Comparison of ENCODE assay signal across 9 mouse cellular contexts in the genomic region with DNA sequence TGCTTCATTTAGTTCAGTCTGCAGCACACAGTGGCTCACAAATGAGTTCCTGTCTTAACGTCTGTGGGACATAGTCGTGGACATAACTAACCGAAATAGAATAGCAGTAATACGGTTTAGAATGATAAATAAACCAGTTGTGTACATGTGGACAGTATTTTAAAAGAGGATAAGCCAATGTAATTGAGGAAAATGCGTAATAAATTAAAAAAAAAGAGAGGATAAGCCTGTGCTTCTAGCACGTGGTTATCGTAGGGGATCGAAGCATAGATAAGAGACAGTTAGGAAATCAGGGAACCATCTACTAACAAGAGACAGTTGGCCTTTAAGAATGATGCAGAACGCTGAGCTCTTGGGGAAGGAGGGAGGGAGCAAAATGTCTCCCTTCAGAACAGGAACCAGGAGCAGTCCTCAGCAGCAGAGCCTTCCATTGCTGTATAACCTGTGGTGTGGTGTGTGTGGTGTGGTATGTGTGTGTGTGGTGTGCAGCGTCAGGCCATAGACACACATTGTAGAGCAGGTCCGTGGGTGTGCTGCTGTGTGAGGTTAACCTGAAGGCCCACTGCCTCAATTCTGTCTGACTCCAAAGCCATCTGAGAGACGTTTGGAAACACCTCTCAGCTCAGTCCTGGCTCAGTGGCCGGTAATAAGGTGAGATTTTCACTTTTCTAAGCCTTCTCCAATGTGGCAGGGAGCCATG. TPM values are rescaled to one million over a fixed set of nuclear protein-coding genes. Genes with fewer than 3 reads are reported as not detected.
DNase-seq lines count a peak whose midpoint lies in the region; ATAC-seq and TF ChIP-seq lines count a peak whose summit lies in the region.
"Had no signal": no experiment of that assay in that cellular context is flagged by ENCODE, and none has a peak within 500 bp of the region (broad histone marks: within the 10 kb centered on the region; RNA-seq: fewer than 3 reads in every experiment).

No protein-coding gene starts in this region.

- no peak for TF ChIP-seq CTCF in kidney, adult 2 months (conservative IDR thresholded peaks at IDR 0.05; ENCODE audit: insufficient read depth, insufficient read length, low read depth, low read length)

- no peak overlapping the region for H3K4me3 ChIP-seq in kidney, adult 2 months (ENCODE audit: insufficient read depth, low read depth, low read length)
- H3K4me3 ChIP-seq in embryonic facial prominence, embryonic 10.5 days: no peak overlapping the region
- H3K4me3 ChIP-seq in intestine, embryonic 15.5 days (replicated peaks): no peak overlapping the region
- H3K4me3 ChIP-seq: erythroblast, embryonic 14.5 days had no signal

- no peaks in the 10 kb centered on the region for H3K27me3 ChIP-seq in kidney, adult 2 months (replicated peaks; ENCODE audit: control insufficient read depth, insufficient read depth, low read length)
- no peaks in the 10 kb centered on the region for H3K27me3 ChIP-seq in embryonic facial prominence, embryonic 10.5 days (replicated peaks; ENCODE audit: low read depth, poor library complexity, severe bottlenecking)
- no peaks in the 10 kb centered on the region for H3K27me3 ChIP-seq in intestine, embryonic 15.5 days (replicated peaks)

- peak overlapping the region; percentile 17 for H3K27ac ChIP-seq in kidney, adult 2 months (ENCODE audit: insufficient read depth, low read depth, low read length)
- peak overlapping the region; percentile 86 for H3K27ac ChIP-seq in embryonic facial prominence, embryonic 10.5 days (replicated peaks)
- peak overlapping the region; percentile 72 for H3K27ac ChIP-seq in intestine, embryonic 15.5 days

- ATAC-seq in intestine, embryonic 15.5 days: no peak

- H3K9ac ChIP-seq in intestine, embryonic 15.5 days: no peak overlapping the region

- peaks cover 13% of the 10 kb centered on the region for H3K4me1 ChIP-seq in kidney, adult 2 months (ENCODE audit: control insufficient read depth, insufficient read depth, low read length)
- H3K4me1 ChIP-seq in embryonic facial prominence, embryonic 10.5 days: peaks cover 74% of the 10 kb centered on the region
- peaks cover 45% of the 10 kb centered on the region for H3K4me1 ChIP-seq in intestine, embryonic 15.5 days (replicated peaks)

- 59% methylated on average over 13 of the region's 13 CpGs for WGBS in kidney, adult 2 months
- 63% methylated on average over 13 of the region's 13 CpGs for WGBS in embryonic facial prominence, embryonic 10.5 days
- WGBS in intestine, embryonic 15.5 days: 56% methylated on average over 13 of the region's 13 CpGs

- no peaks in the 10 kb centered on the region for H3K36me3 ChIP-seq in kidney, adult 2 months (ENCODE audit: control insufficient read depth, insufficient read depth, low read length)
- H3K36me3 ChIP-seq in embryonic facial prominence, embryonic 10.5 days (replicated peaks): peaks cover 4% of the 10 kb centered on the region; the same call in 1 of the 2 replicates
- no peaks in the 10 kb centered on the region for H3K36me3 ChIP-seq in intestine, embryonic 15.5 days

- no peaks in the 10 kb centered on the region for H3K9me3 ChIP-seq in embryonic facial prominence, embryonic 10.5 days
- H3K9me3 ChIP-seq in intestine, embryonic 15.5 days: no peaks in the 10 kb centered on the region

- peak overlapping the region; percentile 6; the same call in 1 of the 2 replicates for H3K4me2 ChIP-seq in intestine, embryonic 15.5 days (replicated peaks)

- no peak for DNase-seq in kidney, adult 2 months
- no peak for DNase-seq in kidney, postnatal 25 days
- DNase-seq in embryonic facial prominence, embryonic 10.5 days (ENCODE audit: low spot score): no peak
- DNase-seq in naive thymus-derived CD4-positive, alpha-beta T cell, adult 2 months (ENCODE audit: low read depth): peak; percentile 57
- no peak for DNase-seq in retina, embryonic 14.5 days (ENCODE audit: low spot score)
- no peak for DNase-seq in right cerebral cortex, adult 18-20 months
- DNase-seq in ovary, postnatal 10 days (ENCODE audit: low spot score): no peak

- no peak for TF ChIP-seq POLR2A in kidney, adult 2 months (IDR thresholded peaks at IDR 0.05; ENCODE audit: low read depth, low read length)

RNA-seq across cellular contexts. Expression of a gene that starts 31.9 kb away (rescaled TPM):
- 1.4 and 2.0 TPM in 2 replicates for polyA plus RNA-seq in kidney, adult 2 months (2012; rRNA removed)
- 0.15 and 0.18 TPM in 2 replicates for polyA plus RNA-seq in embryonic facial prominence, embryonic 10.5 days (2016; fragmentation: Nextera tagmentation; extraction: Ambion mirVana)
- 1.3 and 2.0 TPM in 2 replicates for polyA plus RNA-seq in intestine, embryonic 15.5 days (2015; fragmentation: Nextera tagmentation; extraction: Ambion mirVana)

RNA-seq across cellular contexts. Expression of a gene that starts 48.4 kb away (rescaled TPM):
- polyA plus RNA-seq in kidney, adult 2 months (2012; rRNA removed): 18.6 and 20.0 TPM in 2 replicates
- polyA plus RNA-seq in embryonic facial prominence, embryonic 10.5 days (2016; fragmentation: Nextera tagmentation; extraction: Ambion mirVana): 24.6 and 25.0 TPM in 2 replicates
- 20.5 and 22.1 TPM in 2 replicates for polyA plus RNA-seq in intestine, embryonic 15.5 days (2015; fragmentation: Nextera tagmentation; extraction: Ambion mirVana)

Comparison
In these comparisons a context has a peak if more than half of its experiments do, and no peak if none do; other contexts are left out.
1. H3K27ac ChIP-seq: peak in every context shown above with its lines; median percentile 86 in embryonic facial prominence, embryonic 10.5 days; 72 in intestine, embryonic 15.5 days; 17 in kidney, adult 2 months.